Mouse (Mus musculus) forebrain, embryonic 16.5 days (tissue): ENCODE results near the gene Lnx1. TPM values are rescaled to one million over a fixed set of nuclear protein-coding genes. Genes with fewer than 3 reads are reported as not detected.

Experiments
- ATAC-seq: fragments of 200-750 bp; cut with Nextera tagmentation; 2 replicates; pipeline ENCODE4 v1.8.0; 2017; ENCODE audit warnings: mild to moderate bottlenecking, moderate library complexity
- H3K27ac ChIP-seq: fragments of 300-500 bp; sonication (generic); 2 replicates; pipeline ENCODE4 v1.5.1; 2014; ENCODE audit warnings: low read length, control low read depth
- H3K27me3 ChIP-seq: fragments of 300-500 bp; sonication (generic); replicated peaks from 2 replicates; pipeline ENCODE4 v1.6.1; 2014; ENCODE audit warnings: low read length; ENCODE audit not compliant: control insufficient read depth, insufficient read depth
- H3K36me3 ChIP-seq: fragments of 300-500 bp; sonication (generic); 2 replicates; pipeline ENCODE4 v1.6.1; 2014; ENCODE audit not compliant: control insufficient read depth, insufficient read depth
- H3K4me1 ChIP-seq: fragments of 300-500 bp; sonication (generic); replicated peaks from 2 replicates; pipeline ENCODE4 v1.6.1; 2014; ENCODE audit warnings: low read length; ENCODE audit not compliant: control insufficient read depth, insufficient read depth
- H3K4me2 ChIP-seq: fragments of 300-500 bp; sonication (generic); 2 replicates; pipeline ENCODE4 v1.6.1; 2014; ENCODE audit warnings: mild to moderate bottlenecking, low read length, control low read depth
- H3K4me3 ChIP-seq: fragments of 300-500 bp; sonication (generic); replicated peaks from 2 replicates; pipeline ENCODE4 v1.5.1; 2014; ENCODE audit warnings: mild to moderate bottlenecking, low read length, control low read depth
- H3K9ac ChIP-seq: fragments of 300-500 bp; sonication (generic); replicated peaks from 2 replicates; pipeline ENCODE4 v1.6.1; 2014; ENCODE audit warnings: low read depth, low read length, control low read depth
- H3K9me3 ChIP-seq: fragments of 300-500 bp; sonication (generic); 2 replicates; pipeline ENCODE4 v1.6.1; 2016; ENCODE audit warnings: low read length; ENCODE audit not compliant: control insufficient read depth
- WGBS: fragments of 180-500 bp; shearing (Covaris S2); extraction: QIAGEN DNeasy Blood & Tissue Kit; methylation state at CpG from one replicate; pipeline ENCODE4 v1.1.7; 2014; 5-methylcytosine and 5-hydroxymethylcytosine counted together
- polyA plus RNA-seq: library from polyadenylated mRNA; unstranded; fragments of >200 nt; fragmentation: Nextera tagmentation; extraction: Ambion mirVana; gene quantifications from 2 replicates; pipeline ENCODE4 v1.2.1, GENCODE M21; 2015

Lnx1 gene
- polyA plus RNA-seq, 1 experiment from 2014 or later = 6.1 TPM

GRCm38 (mm10) chr5:74684944-74685343, 17.8 kb downstream of the Lnx1 start:
- Histone ChIP-seq H3K27me3 (no peaks in the 10 kb centered on the region), H3K36me3 (no peaks in the 10 kb centered on the region), H3K4me2 (no peak overlapping the region), H3K4me1 (no peaks in the 10 kb centered on the region), H3K4me3 (no peak overlapping the region), H3K9me3 (no peaks in the 10 kb centered on the region), H3K27ac (no peak overlapping the region), H3K9ac (no peak overlapping the region)
- WGBS = 86% methylated on average over 5 of the region's 5 CpGs
- ATAC-seq = no peak

- no peak overlapping the region for H3K27ac ChIP-seq
- ATAC-seq = no peak
- no peaks in the 10 kb centered on the region for H3K27me3 ChIP-seq
- H3K9ac ChIP-seq = no peak overlapping the region
- H3K9me3 ChIP-seq = no peaks in the 10 kb centered on the region
- H3K4me3 ChIP-seq = no peak overlapping the region
- H3K4me1 ChIP-seq = no peaks in the 10 kb centered on the region
- no peaks in the 10 kb centered on the region for H3K36me3 ChIP-seq
- 87% methylated on average over 2 of the region's 2 CpGs for WGBS
- H3K4me2 ChIP-seq = no peak overlapping the region
These were observed 18.9 kb downstream of the Lnx1 start for GRCm38 (mm10) chr5:74683832-74684231.

- Histone ChIP-seq H3K4me1 (peaks cover 4% of the 10 kb centered on the region), H3K4me2 (no peak overlapping the region), H3K4me3 (no peak overlapping the region), H3K9ac (no peak overlapping the region), H3K36me3 (no peaks in the 10 kb centered on the region), H3K27me3 (no peaks in the 10 kb centered on the region), H3K27ac (no peak overlapping the region), H3K9me3 (no peaks in the 10 kb centered on the region)
- WGBS = 100% methylated on average over 1 of the region's 1 CpGs
- no peak for ATAC-seq
These were observed 20.0 kb downstream of the Lnx1 start for GRCm38 (mm10) chr5:74682735-74683134.

DNA sequence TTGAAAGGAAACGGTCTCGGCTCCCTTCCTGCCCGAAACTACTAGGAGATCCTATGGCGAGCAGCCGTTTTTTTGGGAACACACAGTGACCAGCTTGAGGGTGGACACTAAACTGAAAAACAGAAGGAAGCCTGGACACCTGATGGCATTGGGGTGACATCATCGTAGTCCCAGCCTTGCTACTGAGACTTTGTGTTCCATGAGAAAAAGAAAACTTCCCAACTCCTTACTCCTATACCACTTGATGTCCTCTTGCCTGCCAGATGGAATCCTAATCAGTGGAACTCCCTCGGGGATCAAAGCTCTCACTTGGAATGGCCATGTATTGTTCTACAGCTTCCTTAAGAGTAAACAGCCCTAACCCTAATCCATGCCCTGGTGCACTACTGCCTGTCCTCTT, 23.1 kb downstream of the Lnx1 start:
- no peak overlapping the region for H3K9ac ChIP-seq
- H3K27me3 ChIP-seq = no peaks in the 10 kb centered on the region
- H3K36me3 ChIP-seq = no peaks in the 10 kb centered on the region
- no peak for ATAC-seq
- peaks cover 4% of the 10 kb centered on the region for H3K4me1 ChIP-seq
- 85% methylated on average over 7 of the region's 7 CpGs for WGBS
- H3K4me3 ChIP-seq = no peak overlapping the region
- H3K9me3 ChIP-seq = no peaks in the 10 kb centered on the region
- no peak overlapping the region for H3K4me2 ChIP-seq
- H3K27ac ChIP-seq = no peak overlapping the region

DNA sequence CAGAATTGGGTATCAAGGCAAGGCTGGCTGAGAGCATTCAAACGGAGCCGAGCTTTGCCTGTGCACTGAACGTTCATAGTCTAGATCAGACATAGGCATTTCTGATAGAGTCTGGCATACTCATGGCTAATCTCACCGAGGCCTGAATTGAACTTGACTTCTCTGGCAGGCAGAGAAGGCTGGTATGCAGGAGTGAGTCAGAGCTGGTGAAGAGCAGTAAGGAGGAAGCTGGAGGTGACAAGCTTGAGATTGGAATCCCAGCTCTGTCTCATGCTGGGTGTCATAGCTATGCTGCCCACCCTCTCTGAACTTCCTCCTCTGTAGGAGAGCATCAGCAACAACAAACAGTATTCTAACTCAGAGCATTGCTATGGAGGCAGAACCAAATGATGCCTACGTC, 24.0 kb downstream of the Lnx1 start:
- ATAC-seq = no peak
- Histone ChIP-seq H3K27ac (no peak overlapping the region), H3K4me3 (no peak overlapping the region), H3K4me2 (no peak overlapping the region), H3K9ac (no peak overlapping the region), H3K9me3 (no peaks in the 10 kb centered on the region), H3K4me1 (peaks cover 4% of the 10 kb centered on the region), H3K36me3 (no peaks in the 10 kb centered on the region), H3K27me3 (no peaks in the 10 kb centered on the region)
- WGBS = 92% methylated on average over 5 of the region's 5 CpGs

DNA sequence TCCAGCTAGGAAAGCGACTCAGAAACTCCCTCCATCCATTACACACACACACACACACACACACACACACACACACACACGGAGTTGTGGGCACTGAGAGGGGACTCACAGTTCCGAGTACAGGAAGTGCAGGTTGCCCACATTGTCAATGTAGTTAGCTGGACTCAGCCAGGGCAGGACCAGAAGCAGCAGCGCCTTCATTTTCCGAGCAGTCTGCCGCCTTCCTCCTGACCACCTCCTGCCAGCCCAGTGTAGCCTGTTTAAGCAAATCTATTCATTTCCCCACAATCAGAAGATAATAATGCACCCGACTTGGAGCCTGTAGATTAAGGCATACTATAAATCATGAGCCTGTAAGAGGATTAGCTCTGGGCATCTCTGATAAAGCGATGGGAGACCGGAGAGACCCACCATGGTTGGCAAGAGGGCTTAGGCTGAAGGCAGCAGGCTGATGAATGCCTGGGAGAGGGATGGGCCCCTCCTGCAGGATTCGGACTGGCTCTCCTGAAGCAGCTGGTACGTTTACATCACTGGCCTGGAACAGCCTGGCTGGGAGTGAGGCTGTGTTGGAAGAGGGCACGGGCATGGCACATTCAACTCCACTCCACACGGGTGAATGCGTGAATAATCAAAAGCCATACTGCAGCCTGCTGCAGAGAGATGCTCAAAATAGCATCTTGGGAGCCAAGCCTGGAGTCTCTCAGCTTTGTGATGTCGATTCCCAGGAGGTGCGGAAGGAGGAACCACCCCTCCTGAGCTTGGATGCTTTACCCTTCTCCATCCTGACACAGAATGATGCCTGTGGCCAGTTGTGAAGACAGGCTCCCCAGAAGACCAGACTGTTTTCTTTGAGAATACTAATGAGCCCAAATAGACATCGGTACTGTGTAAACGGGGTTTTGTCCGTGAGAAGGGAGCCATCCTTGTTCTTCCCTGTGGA, 25.0 kb downstream of the Lnx1 start:
- no peaks in the 10 kb centered on the region for H3K36me3 ChIP-seq
- peak overlapping the region; percentile 39 for H3K4me2 ChIP-seq
- ATAC-seq = peak; percentile 98
- peaks cover 4% of the 10 kb centered on the region for H3K4me1 ChIP-seq
- 37% methylated on average over 19 of the region's 19 CpGs for WGBS
- H3K27ac ChIP-seq = peak overlapping the region; percentile 57
- peak overlapping the region; percentile 27 for H3K9ac ChIP-seq
- no peaks in the 10 kb centered on the region for H3K27me3 ChIP-seq
- peak overlapping the region; percentile 31 for H3K4me3 ChIP-seq
- H3K9me3 ChIP-seq = no peaks in the 10 kb centered on the region

DNA sequence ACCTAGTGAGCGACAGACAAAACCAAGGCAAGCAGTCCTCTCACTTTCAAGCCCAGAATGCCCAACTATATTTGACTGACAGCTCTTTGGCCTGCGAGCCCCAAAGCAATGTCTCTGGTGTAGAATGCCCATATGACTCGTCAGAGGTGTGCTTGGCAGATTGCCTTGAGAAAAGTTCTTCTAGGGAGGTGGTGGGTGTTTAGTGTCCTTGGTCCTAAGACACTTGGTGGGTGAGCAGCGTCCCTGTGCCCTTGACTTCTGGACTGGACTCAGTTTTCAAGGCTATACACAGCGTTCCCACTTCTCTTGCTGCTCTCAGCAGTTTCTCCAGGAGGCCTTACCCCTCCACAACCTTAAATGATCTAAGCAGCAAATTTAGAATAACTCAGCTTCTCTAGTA, 30.2 kb downstream of the Lnx1 start:
- Histone ChIP-seq H3K4me3 (no peak overlapping the region), H3K27ac (no peak overlapping the region), H3K9ac (no peak overlapping the region), H3K4me1 (no peaks in the 10 kb centered on the region; the same call in 1 of the 2 replicates), H3K9me3 (no peaks in the 10 kb centered on the region), H3K36me3 (no peaks in the 10 kb centered on the region), H3K27me3 (no peaks in the 10 kb centered on the region), H3K4me2 (no peak overlapping the region)
- 88% methylated on average over 5 of the region's 5 CpGs for WGBS
- ATAC-seq = no peak

- Histone ChIP-seq H3K36me3 (no peaks in the 10 kb centered on the region), H3K4me2 (no peak overlapping the region), H3K27me3 (no peaks in the 10 kb centered on the region), H3K27ac (no peak overlapping the region), H3K9ac (no peak overlapping the region), H3K4me1 (no peaks in the 10 kb centered on the region), H3K9me3 (no peaks in the 10 kb centered on the region), H3K4me3 (no peak overlapping the region)
- WGBS = 84% methylated on average over 3 of the region's 3 CpGs
- no peak for ATAC-seq
These were observed 31.8 kb downstream of the Lnx1 start for GRCm38 (mm10) chr5:74670877-74671276.

- H3K36me3 ChIP-seq = no peaks in the 10 kb centered on the region
- no peaks in the 10 kb centered on the region for H3K4me1 ChIP-seq
- H3K9ac ChIP-seq = no peak overlapping the region
- H3K9me3 ChIP-seq = no peaks in the 10 kb centered on the region
- H3K27ac ChIP-seq = no peak overlapping the region
- H3K4me3 ChIP-seq = no peak overlapping the region
- H3K27me3 ChIP-seq = no peaks in the 10 kb centered on the region
- H3K4me2 ChIP-seq = no peak overlapping the region
- ATAC-seq = no peak
- 86% methylated on average over 6 of the region's 6 CpGs for WGBS
These were observed 32.8 kb downstream of the Lnx1 start for GRCm38 (mm10) chr5:74669925-74670324.
